Mouse (Mus musculus) layer of hippocampus, adult 9-11 months (tissue): Measurements from ENCODE around the gene Rsad1.
A peak's percentile ranks its signal among the peaks of the same experiment; 100 is the strongest.

Source experiments
- DNase-seq: peaks from one replicate; pipeline ENCODE4 v3.0.0; 2022

Rsad1 gene

GRCm38 (mm10) chr11:94548888-94549690 lies at the start of gene Rsad1:
Gene Rsad1, minus strand, starts transcription at chr11:94549255.
- DNase-seq = peak; percentile 94

GRCm38 (mm10) chr11:94598437-94599120 lies 49.5 kb upstream of the Rsad1 start:
- no peak for DNase-seq

- no peak for DNase-seq
These were observed 48.3 kb upstream of the Rsad1 start for GRCm38 (mm10) chr11:94597319-94597718.

- DNase-seq = no peak
These were observed 47.3 kb upstream of the Rsad1 start for GRCm38 (mm10) chr11:94596311-94596852.

- no peak for DNase-seq
These were observed 38.5 kb upstream of the Rsad1 start for GRCm38 (mm10) chr11:94587511-94587910.

GRCm38 (mm10) chr11:94585091-94585490 lies 36.0 kb upstream of the Rsad1 start:
- DNase-seq = no peak

GRCm38 (mm10) chr11:94580111-94580740 lies 31.2 kb upstream of the Rsad1 start:
- no peak for DNase-seq

- no peak for DNase-seq
These were observed 27.3 kb upstream of the Rsad1 start for GRCm38 (mm10) chr11:94576361-94576760.

GRCm38 (mm10) chr11:94575036-94575435 lies 26.0 kb upstream of the Rsad1 start:
- DNase-seq = no peak

- DNase-seq = no peak
These were observed 25.5 kb upstream of the Rsad1 start for GRCm38 (mm10) chr11:94574560-94574959.

GRCm38 (mm10) chr11:94571850-94572249 lies 22.8 kb upstream of the Rsad1 start:
- no peak for DNase-seq

- DNase-seq = no peak
These were observed 21.6 kb upstream of the Rsad1 start for GRCm38 (mm10) chr11:94570612-94571011.

- DNase-seq = no peak
These were observed 18.3 kb upstream of the Rsad1 start for GRCm38 (mm10) chr11:94567326-94567725.

GRCm38 (mm10) chr11:94566534-94566933 lies 17.5 kb upstream of the Rsad1 start:
- no peak for DNase-seq

GRCm38 (mm10) chr11:94565151-94565479 lies 16.1 kb upstream of the Rsad1 start:
- DNase-seq = no peak

GRCm38 (mm10) chr11:94564437-94565150 lies 15.5 kb upstream of the Rsad1 start, which contains the start of gene Chad:
Gene Chad, plus strand, starts transcription at chr11:94565047.
- DNase-seq = peak; percentile 39

GRCm38 (mm10) chr11:94563821-94564220 lies 14.8 kb upstream of the Rsad1 start:
- no peak for DNase-seq

GRCm38 (mm10) chr11:94563383-94563782 lies 14.3 kb upstream of the Rsad1 start:
- DNase-seq = no peak

- no peak for DNase-seq
These were observed 9.2 kb upstream of the Rsad1 start for GRCm38 (mm10) chr11:94558226-94558625.

- DNase-seq = no peak
These were observed 1.3 kb upstream of the Rsad1 start for GRCm38 (mm10) chr11:94550442-94550744.

- DNase-seq = peak; percentile 72
These were observed 811 bp upstream of the Rsad1 start for GRCm38 (mm10) chr11:94549691-94550441.

- no peak for DNase-seq
These were observed 842 bp downstream of the Rsad1 start for GRCm38 (mm10) chr11:94548041-94548784.
